ENCODE assay signal across 10 mouse cellular contexts in the genomic region with DNA sequence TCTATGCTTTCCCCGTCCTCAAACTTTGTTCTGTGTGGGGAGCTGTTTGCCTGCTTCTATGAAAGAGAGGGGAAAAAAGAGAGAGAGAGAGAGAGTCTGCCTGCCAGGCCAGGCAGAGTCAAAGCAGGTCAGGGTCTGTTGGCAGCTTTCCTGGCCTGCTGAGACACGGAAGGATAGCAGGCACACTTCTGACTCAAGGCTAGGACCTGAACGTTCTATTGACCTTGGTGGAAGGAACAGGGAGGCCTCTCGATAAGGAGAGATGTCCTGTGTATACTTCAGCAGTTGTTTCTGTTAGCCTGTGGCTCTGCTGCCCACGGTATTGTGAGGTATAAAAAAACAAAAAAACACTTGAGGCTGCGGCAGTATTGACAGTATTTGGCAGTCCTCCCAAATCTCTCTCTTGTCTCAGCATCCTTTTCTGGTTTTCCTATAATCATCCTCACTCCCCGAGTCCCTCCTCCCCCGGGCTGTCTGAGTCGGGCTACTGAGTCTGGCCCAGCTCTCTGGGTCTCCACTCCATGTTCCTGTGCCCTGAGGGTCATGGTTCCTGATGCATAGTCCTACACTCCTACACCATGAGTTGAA. TPM values are rescaled to one million over a fixed set of nuclear protein-coding genes. Genes with fewer than 3 reads are reported as not detected.
DNase-seq lines count a peak whose midpoint lies in the region; ATAC-seq and TF ChIP-seq lines count a peak whose summit lies in the region.
"Had no signal": no experiment of that assay in that cellular context is flagged by ENCODE, and none has a peak within 500 bp of the region (broad histone marks: within the 10 kb centered on the region; RNA-seq: fewer than 3 reads in every experiment).

No protein-coding gene starts in this region.

- no peak for TF ChIP-seq EP300 in heart, adult 2 months (IDR thresholded peaks at IDR 0.05; ENCODE audit: insufficient read depth, low read depth, low read length)

- WGBS in hindbrain, embryonic 14.5 days = 62% methylated on average over 9 of the region's 9 CpGs
- 83% methylated on average over 9 of the region's 9 CpGs for WGBS in hindbrain, embryonic 12.5 days
- 73% methylated on average over 9 of the region's 9 CpGs for WGBS in midbrain, embryonic 15.5 days
- WGBS in midbrain, embryonic 16.5 days = 58% methylated on average over 9 of the region's 9 CpGs
- WGBS in heart, adult 2 months = 13% methylated on average over 9 of the region's 9 CpGs
- 55% methylated on average over 9 of the region's 9 CpGs for WGBS in stomach, embryonic 16.5 days

- no peak overlapping the region for H3K4me3 ChIP-seq in hindbrain, embryonic 14.5 days (replicated peaks; ENCODE audit: low read length)
- H3K4me3 ChIP-seq in hindbrain, embryonic 12.5 days = no peak overlapping the region
- no peak overlapping the region for H3K4me3 ChIP-seq in midbrain, embryonic 15.5 days
- H3K4me3 ChIP-seq in midbrain, embryonic 16.5 days (ENCODE audit: low read depth, low read length) = no peak overlapping the region
- no peak overlapping the region for H3K4me3 ChIP-seq in heart, adult 2 months
- H3K4me3 ChIP-seq in stomach, embryonic 16.5 days (replicated peaks; ENCODE audit: low read length) = no peak overlapping the region
- H3K4me3 ChIP-seq: myocyte had no signal

- intact Hi-C loops in heart, adult 2 months (cut with DNase I) = loop anchor here (5.0 kb wide), 1 partner anchor 269 kb away; no protein-coding TSS in a partner anchor

- no peak for DNase-seq in hindbrain, embryonic 14.5 days (ENCODE audit: low spot score)
- DNase-seq in heart, adult 2 months = peak; percentile 52 to 61
- no peak for DNase-seq in thymus, postnatal 0 days (ENCODE audit: low spot score)
- no peak for DNase-seq in frontal cortex, adult 2 months (ENCODE audit: extremely low spot score in 1 of 2, low spot score in 1 of 2)

- no peaks in the 10 kb centered on the region for H3K27me3 ChIP-seq in hindbrain, embryonic 14.5 days (ENCODE audit: control insufficient read depth, insufficient read depth, low read length)
- H3K27me3 ChIP-seq in hindbrain, embryonic 12.5 days = no peaks in the 10 kb centered on the region
- no peaks in the 10 kb centered on the region for H3K27me3 ChIP-seq in midbrain, embryonic 15.5 days (replicated peaks)
- no peaks in the 10 kb centered on the region for H3K27me3 ChIP-seq in midbrain, embryonic 16.5 days (ENCODE audit: control insufficient read depth, insufficient read depth, low read depth, low read length)
- no peaks in the 10 kb centered on the region for H3K27me3 ChIP-seq in heart, adult 2 months (ENCODE audit: control insufficient read depth, insufficient read depth, low read length)
- no peaks in the 10 kb centered on the region for H3K27me3 ChIP-seq in stomach, embryonic 16.5 days (ENCODE audit: control insufficient read depth, insufficient read depth, low read length)

- ATAC-seq in hindbrain, embryonic 14.5 days (ENCODE audit: low FRiP score) = no peak
- ATAC-seq in hindbrain, embryonic 12.5 days (ENCODE audit: low FRiP score) = no peak
- ATAC-seq in midbrain, embryonic 15.5 days (replicated peaks) = no peak
- ATAC-seq in midbrain, embryonic 16.5 days = no peak
- no peak for ATAC-seq in stomach, embryonic 16.5 days (ENCODE audit: insufficient read depth, low FRiP score)

- no peak for TF ChIP-seq POLR2A in heart, adult 2 months (IDR thresholded peaks at IDR 0.05; ENCODE audit: insufficient read depth, low read depth, low read length)

- no peak overlapping the region for H3K9ac ChIP-seq in hindbrain, embryonic 14.5 days
- no peak overlapping the region for H3K9ac ChIP-seq in hindbrain, embryonic 12.5 days
- H3K9ac ChIP-seq in midbrain, embryonic 15.5 days = no peak overlapping the region
- no peak overlapping the region for H3K9ac ChIP-seq in midbrain, embryonic 16.5 days (ENCODE audit: low read depth, low read length)
- H3K9ac ChIP-seq in heart, adult 2 months (ENCODE audit: low read depth, low read length) = no peak overlapping the region
- peak overlapping the region; percentile 48; the same call in 1 of the 2 replicates for H3K9ac ChIP-seq in stomach, embryonic 16.5 days (ENCODE audit: low read length)
- H3K9ac ChIP-seq: liver, embryonic 14.5 days had no signal

- H3K27ac ChIP-seq in hindbrain, embryonic 14.5 days = 0 out of 2 replicates have a peak overlapping the region, but pooled peaks have one; percentile 5
- H3K27ac ChIP-seq in hindbrain, embryonic 12.5 days = no peak overlapping the region
- H3K27ac ChIP-seq in midbrain, embryonic 15.5 days = peak overlapping the region; percentile 27
- no peak overlapping the region; the same call in 1 of the 2 replicates for H3K27ac ChIP-seq in midbrain, embryonic 16.5 days (ENCODE audit: low read length)
- peak overlapping the region; percentile 75 for H3K27ac ChIP-seq in heart, adult 2 months
- peak overlapping the region; percentile 27; the same call in 1 of the 2 replicates for H3K27ac ChIP-seq in stomach, embryonic 16.5 days (ENCODE audit: low read length)
- H3K27ac ChIP-seq: liver, embryonic 14.5 days had no signal

- H3K4me1 ChIP-seq in hindbrain, embryonic 14.5 days (replicated peaks; ENCODE audit: control insufficient read depth, insufficient read depth, low read length) = no peaks in the 10 kb centered on the region
- peaks cover 3% of the 10 kb centered on the region for H3K4me1 ChIP-seq in hindbrain, embryonic 12.5 days
- H3K4me1 ChIP-seq in midbrain, embryonic 15.5 days = no peaks in the 10 kb centered on the region
- no peaks in the 10 kb centered on the region for H3K4me1 ChIP-seq in midbrain, embryonic 16.5 days (ENCODE audit: control insufficient read depth, insufficient read depth, low read length)
- H3K4me1 ChIP-seq in heart, adult 2 months (ENCODE audit: control insufficient read depth, insufficient read depth, low read length) = peaks cover 3% of the 10 kb centered on the region
- H3K4me1 ChIP-seq in stomach, embryonic 16.5 days (ENCODE audit: control insufficient read depth, insufficient read depth, low read length) = peaks cover 6% of the 10 kb centered on the region

- no peaks in the 10 kb centered on the region for H3K79me2 ChIP-seq in heart, adult 2 months (replicated peaks; ENCODE audit: control insufficient read depth, insufficient read depth, low read length)

- no peaks in the 10 kb centered on the region for H3K9me3 ChIP-seq in hindbrain, embryonic 14.5 days (ENCODE audit: control insufficient read depth, low read length)
- H3K9me3 ChIP-seq in hindbrain, embryonic 12.5 days (replicated peaks) = no peaks in the 10 kb centered on the region
- H3K9me3 ChIP-seq in midbrain, embryonic 15.5 days = no peaks in the 10 kb centered on the region
- no peaks in the 10 kb centered on the region for H3K9me3 ChIP-seq in midbrain, embryonic 16.5 days (replicated peaks; ENCODE audit: control insufficient read depth, low read length, poor library complexity, severe bottlenecking)
- no peaks in the 10 kb centered on the region for H3K9me3 ChIP-seq in stomach, embryonic 16.5 days (replicated peaks; ENCODE audit: control insufficient read depth, low read length)

- no peak overlapping the region for H3K4me2 ChIP-seq in hindbrain, embryonic 14.5 days (replicated peaks)
- no peak overlapping the region for H3K4me2 ChIP-seq in hindbrain, embryonic 12.5 days (replicated peaks)
- no peak overlapping the region for H3K4me2 ChIP-seq in midbrain, embryonic 15.5 days
- H3K4me2 ChIP-seq in midbrain, embryonic 16.5 days (ENCODE audit: low read length) = no peak overlapping the region
- H3K4me2 ChIP-seq in stomach, embryonic 16.5 days (ENCODE audit: low read depth, low read length) = no peak overlapping the region

- peaks cover 31% of the 10 kb centered on the region for H3K36me3 ChIP-seq in hindbrain, embryonic 14.5 days (replicated peaks; ENCODE audit: control insufficient read depth, insufficient read depth)
- H3K36me3 ChIP-seq in hindbrain, embryonic 12.5 days = peaks cover 31% of the 10 kb centered on the region
- peaks cover 12% of the 10 kb centered on the region; the same call in 1 of the 2 replicates for H3K36me3 ChIP-seq in midbrain, embryonic 15.5 days (replicated peaks)
- peaks cover 7% of the 10 kb centered on the region; the same call in 1 of the 2 replicates for H3K36me3 ChIP-seq in midbrain, embryonic 16.5 days (ENCODE audit: control insufficient read depth, insufficient read depth, low read length)
- H3K36me3 ChIP-seq in heart, adult 2 months (ENCODE audit: control insufficient read depth, insufficient read depth, low read length) = no peaks in the 10 kb centered on the region
- 0 out of 2 replicates have a peak, but pooled peaks cover 6% of the 10 kb centered on the region for H3K36me3 ChIP-seq in stomach, embryonic 16.5 days (ENCODE audit: control insufficient read depth, insufficient read depth, low read length)

- no peak for TF ChIP-seq CTCF in heart, adult 2 months (IDR thresholded peaks at IDR 0.05)

RNA-seq across cellular contexts. Expression of gene Nt5c3b, which starts 12.9 kb away (rescaled TPM):
- 98.5 and 101 TPM in 2 replicates for polyA plus RNA-seq in hindbrain, embryonic 14.5 days (2014; fragmentation: Nextera tagmentation; extraction: Ambion mirVana)
- polyA plus RNA-seq in hindbrain, embryonic 12.5 days (2016; fragmentation: Nextera tagmentation; extraction: Ambion mirVana) = 101 and 112 TPM in 2 replicates
- polyA plus RNA-seq in midbrain, embryonic 15.5 days (2015; fragmentation: Nextera tagmentation; extraction: Ambion mirVana) = 115 and 116 TPM in 2 replicates
- 109 and 122 TPM in 2 replicates for polyA plus RNA-seq in midbrain, embryonic 16.5 days (2015; fragmentation: Nextera tagmentation; extraction: Ambion mirVana)
- 10 to 100 TPM; 23.5 to 24.1 TPM for total RNA-seq in heart, adult 2 months (2021)
- 44.0 and 63.3 TPM in 2 replicates for polyA plus RNA-seq in heart, adult 2 months (2012; rRNA removed)
- polyA plus RNA-seq in stomach, embryonic 16.5 days (2015; fragmentation: Nextera tagmentation; extraction: Ambion mirVana) = 99.1 and 109 TPM in 2 replicates
- polyA plus RNA-seq in thymus, postnatal 0 days (2015; fragmentation: Nextera tagmentation; extraction: Ambion mirVana) = 147 TPM in 2 replicates
- 63.7 and 77.3 TPM in 2 replicates for polyA plus RNA-seq in frontal cortex, adult 2 months (2012; rRNA removed)

RNA-seq across cellular contexts. Expression of gene Klhl10, which starts 13.0 kb away (rescaled TPM):
- polyA plus RNA-seq in hindbrain, embryonic 14.5 days (2014; fragmentation: Nextera tagmentation; extraction: Ambion mirVana) = 0.52 and 0.74 TPM in 2 replicates
- 0.68 and 0.94 TPM in 2 replicates for polyA plus RNA-seq in hindbrain, embryonic 12.5 days (2016; fragmentation: Nextera tagmentation; extraction: Ambion mirVana)
- 0.89 and 1.1 TPM in 2 replicates for polyA plus RNA-seq in midbrain, embryonic 15.5 days (2015; fragmentation: Nextera tagmentation; extraction: Ambion mirVana)
- 0.70 and 0.73 TPM in 2 replicates for polyA plus RNA-seq in midbrain, embryonic 16.5 days (2015; fragmentation: Nextera tagmentation; extraction: Ambion mirVana)
- 1 to 10 TPM in 1 of 2 experiments, under 1 TPM in 1; 0.50 to 1.0 TPM for total RNA-seq in heart, adult 2 months (2021)
- 0.86 and 1.8 TPM in 2 replicates for polyA plus RNA-seq in heart, adult 2 months (2012; rRNA removed)
- polyA plus RNA-seq in stomach, embryonic 16.5 days (2015; fragmentation: Nextera tagmentation; extraction: Ambion mirVana) = 0.29 and 0.30 TPM in 2 replicates
- 0.39 and 0.55 TPM in 2 replicates for polyA plus RNA-seq in thymus, postnatal 0 days (2015; fragmentation: Nextera tagmentation; extraction: Ambion mirVana)
- polyA plus RNA-seq in frontal cortex, adult 2 months (2012; rRNA removed) = 0.72 and 0.74 TPM in 2 replicates

RNA-seq across cellular contexts. Expression of gene Fkbp10, which starts 13.2 kb away (rescaled TPM):
- polyA plus RNA-seq in hindbrain, embryonic 14.5 days (2014; fragmentation: Nextera tagmentation; extraction: Ambion mirVana) = 22.7 and 24.7 TPM in 2 replicates
- polyA plus RNA-seq in hindbrain, embryonic 12.5 days (2016; fragmentation: Nextera tagmentation; extraction: Ambion mirVana) = 72.5 and 75.6 TPM in 2 replicates
- 23.3 and 27.5 TPM in 2 replicates for polyA plus RNA-seq in midbrain, embryonic 15.5 days (2015; fragmentation: Nextera tagmentation; extraction: Ambion mirVana)
- polyA plus RNA-seq in midbrain, embryonic 16.5 days (2015; fragmentation: Nextera tagmentation; extraction: Ambion mirVana) = 19.3 and 19.6 TPM in 2 replicates
- 1 to 10 TPM; 7.4 to 7.5 TPM for total RNA-seq in heart, adult 2 months (2021)
- 24.8 and 35.6 TPM in 2 replicates for polyA plus RNA-seq in heart, adult 2 months (2012; rRNA removed)
- 114 and 119 TPM in 2 replicates for polyA plus RNA-seq in stomach, embryonic 16.5 days (2015; fragmentation: Nextera tagmentation; extraction: Ambion mirVana)
- 12.2 and 16.4 TPM in 2 replicates for polyA plus RNA-seq in thymus, postnatal 0 days (2015; fragmentation: Nextera tagmentation; extraction: Ambion mirVana)
- 10.6 and 10.8 TPM in 2 replicates for polyA plus RNA-seq in frontal cortex, adult 2 months (2012; rRNA removed)

RNA-seq across cellular contexts. Expression of gene P3h4, which starts 14.1 kb away (rescaled TPM):
- polyA plus RNA-seq in hindbrain, embryonic 14.5 days (2014; fragmentation: Nextera tagmentation; extraction: Ambion mirVana) = 19.1 and 20.4 TPM in 2 replicates
- 34.3 and 35.9 TPM in 2 replicates for polyA plus RNA-seq in hindbrain, embryonic 12.5 days (2016; fragmentation: Nextera tagmentation; extraction: Ambion mirVana)
- polyA plus RNA-seq in midbrain, embryonic 15.5 days (2015; fragmentation: Nextera tagmentation; extraction: Ambion mirVana) = 20.3 and 21.2 TPM in 2 replicates
- 20.7 and 20.8 TPM in 2 replicates for polyA plus RNA-seq in midbrain, embryonic 16.5 days (2015; fragmentation: Nextera tagmentation; extraction: Ambion mirVana)
- 10 to 100 TPM; 13.4 to 16.8 TPM for total RNA-seq in heart, adult 2 months (2021)
- polyA plus RNA-seq in heart, adult 2 months (2012; rRNA removed) = 29.7 and 35.6 TPM in 2 replicates
- polyA plus RNA-seq in stomach, embryonic 16.5 days (2015; fragmentation: Nextera tagmentation; extraction: Ambion mirVana) = 56.7 and 62.1 TPM in 2 replicates
- 14.8 and 15.3 TPM in 2 replicates for polyA plus RNA-seq in thymus, postnatal 0 days (2015; fragmentation: Nextera tagmentation; extraction: Ambion mirVana)
- 13.6 and 15.8 TPM in 2 replicates for polyA plus RNA-seq in frontal cortex, adult 2 months (2012; rRNA removed)

RNA-seq across cellular contexts. Expression of gene Jup, which starts 31.1 kb away (rescaled TPM):
- 59.6 and 60.2 TPM in 2 replicates for polyA plus RNA-seq in hindbrain, embryonic 14.5 days (2014; fragmentation: Nextera tagmentation; extraction: Ambion mirVana)
- 64.0 and 64.6 TPM in 2 replicates for polyA plus RNA-seq in hindbrain, embryonic 12.5 days (2016; fragmentation: Nextera tagmentation; extraction: Ambion mirVana)
- 104 and 105 TPM in 2 replicates for polyA plus RNA-seq in midbrain, embryonic 15.5 days (2015; fragmentation: Nextera tagmentation; extraction: Ambion mirVana)
- 99.7 and 109 TPM in 2 replicates for polyA plus RNA-seq in midbrain, embryonic 16.5 days (2015; fragmentation: Nextera tagmentation; extraction: Ambion mirVana)
- 100 to 1,000 TPM; 234 to 237 TPM for total RNA-seq in heart, adult 2 months (2021)
- 317 and 318 TPM in 2 replicates for polyA plus RNA-seq in heart, adult 2 months (2012; rRNA removed)
- 247 and 328 TPM in 2 replicates for polyA plus RNA-seq in stomach, embryonic 16.5 days (2015; fragmentation: Nextera tagmentation; extraction: Ambion mirVana)
- 94.2 and 95.3 TPM in 2 replicates for polyA plus RNA-seq in thymus, postnatal 0 days (2015; fragmentation: Nextera tagmentation; extraction: Ambion mirVana)
- 71.3 and 71.5 TPM in 2 replicates for polyA plus RNA-seq in frontal cortex, adult 2 months (2012; rRNA removed)

Comparison
In these comparisons a context has a peak if more than half of its experiments do, and no peak if none do; other contexts are left out.
1. H3K27ac ChIP-seq: peak in hindbrain, embryonic 14.5 days (single experiment), midbrain, embryonic 15.5 days (single experiment), heart, adult 2 months (single experiment) and stomach, embryonic 16.5 days (single experiment); none in hindbrain, embryonic 12.5 days (single experiment) and midbrain, embryonic 16.5 days (single experiment).
2. DNase-seq: peak in heart, adult 2 months (2 of 2); none in hindbrain, embryonic 14.5 days (single experiment), thymus, postnatal 0 days (single experiment) and frontal cortex, adult 2 months (0 of 2).